Mouse (Mus musculus) embryonic fibroblast, embryonic 13.5 days (primary cell): ENCODE results near the gene Tiam1. TPM values are rescaled to one million over a fixed set of nuclear protein-coding genes. Genes with fewer than 3 reads are reported as not detected.

Experiments
- H3K27ac ChIP-seq: 2 replicates; pipeline ENCODE4 v1.5.1; 2012; ENCODE audit warnings: low read length, control low read depth, inconsistent platforms; ENCODE audit not compliant: insufficient read depth
- H3K4me1 ChIP-seq: 2 replicates; pipeline ENCODE4 v1.6.1; 2011; ENCODE audit warnings: low read length; ENCODE audit not compliant: control insufficient read depth, insufficient read depth
- H3K4me3 ChIP-seq: 2 replicates; pipeline ENCODE4 v1.5.1; 2011; ENCODE audit warnings: mild to moderate bottlenecking, control low read depth, low read length; ENCODE audit not compliant: insufficient read depth
- CTCF ChIP-seq: IDR thresholded peaks from 2 replicates; pipeline ENCODE4 v1.5.1; 2011; ENCODE audit warnings: mild to moderate bottlenecking, control low read depth, low read length, moderate library complexity, borderline replicate concordance; ENCODE audit not compliant: insufficient read depth
- polyA plus RNA-seq: library from polyadenylated mRNA; stranded (reverse); fragments of >200 nt; gene quantifications from 2 replicates; pipeline ENCODE4 v1.2.4, GENCODE M21; 2011; ENCODE audit warnings: low read depth; ENCODE audit not compliant: missing spikeins, insufficient read length

Tiam1 gene
- polyA plus RNA-seq, 1 experiment, result 17.8 TPM

DNA sequence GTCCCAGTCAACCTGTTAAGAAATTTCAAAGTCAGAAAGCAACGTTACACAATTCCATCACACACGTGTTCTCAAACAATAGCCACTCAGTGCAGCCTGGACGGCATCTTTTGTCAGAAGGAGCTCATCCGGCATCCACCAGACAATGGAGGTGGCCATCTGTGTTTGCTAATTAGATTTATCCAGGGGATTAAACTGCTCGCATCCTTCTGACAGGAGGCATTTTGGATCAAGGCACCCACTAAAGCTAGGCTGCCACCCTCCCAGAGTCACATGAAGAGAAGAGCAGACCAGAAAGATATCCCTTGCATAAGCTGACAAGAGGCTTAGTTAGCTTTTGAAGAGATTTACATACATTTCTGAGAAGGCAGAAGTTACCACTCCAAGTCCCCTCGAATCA lies 404.6 kb downstream of the Tiam1 start:
- Histone ChIP-seq H3K4me1 (no peaks in the 10 kb centered on the region), H3K27ac (no peak overlapping the region), H3K4me3 (no peak overlapping the region)
- TF ChIP-seq CTCF, result no peak

Other genes with a start within 250 kb of the Tiam1 start
- 370 and 487 TPM in 2 replicates for gene Sod1, start 77.0 kb upstream of the Tiam1 start, polyA plus RNA-seq
- gene Scaf4, start 140.7 kb upstream of the Tiam1 start, polyA plus RNA-seq, result 28.6 and 37.4 TPM in 2 replicates
- 3.6 and 8.2 TPM in 2 replicates for gene Hunk, start 242.2 kb upstream of the Tiam1 start, polyA plus RNA-seq